Comparison of ENCODE assay signal across 9 mouse cellular contexts in the genomic region with DNA sequence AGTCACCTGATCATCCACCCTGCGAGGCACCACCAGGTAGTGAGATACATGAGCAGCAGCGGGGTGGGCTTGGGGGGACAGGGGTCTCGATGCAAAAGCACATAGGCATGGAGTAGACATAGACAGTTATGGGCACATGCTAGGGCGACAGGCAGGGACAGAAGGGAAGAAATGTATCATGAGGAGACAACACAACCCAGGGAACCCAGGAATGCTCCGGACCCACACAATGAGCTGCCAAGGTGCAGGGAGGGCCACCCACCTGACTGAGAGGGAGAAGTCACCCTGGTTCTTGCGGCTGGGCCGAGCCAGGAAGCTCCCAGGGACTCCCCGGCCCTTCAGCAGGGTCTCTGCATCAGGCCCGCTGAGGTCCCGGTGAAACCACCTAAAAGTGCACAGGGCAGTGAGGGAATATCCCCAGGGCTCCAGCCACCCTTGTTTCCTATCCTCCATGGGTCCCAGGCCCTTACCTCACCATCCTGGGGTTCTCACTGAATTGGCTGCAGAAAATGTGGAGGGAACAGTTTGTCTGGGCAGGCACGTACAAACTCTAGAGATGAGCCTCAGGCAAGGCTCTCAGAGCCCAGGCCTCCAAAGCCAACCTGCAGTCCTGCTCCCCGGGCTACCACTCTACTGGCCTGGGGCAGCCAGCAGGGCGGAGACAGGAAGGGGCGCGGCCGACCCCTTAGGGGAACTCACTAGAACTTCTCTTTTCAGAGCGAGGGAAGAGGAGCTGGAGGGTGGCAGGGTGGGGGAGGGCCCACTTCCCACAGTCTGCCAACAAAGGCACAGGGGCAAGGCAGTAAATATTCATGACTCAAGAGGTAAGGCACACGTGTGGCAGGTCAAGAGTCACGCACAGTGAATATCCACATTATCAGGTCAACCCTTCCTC. TPM values are rescaled to one million over a fixed set of nuclear protein-coding genes. Genes with fewer than 3 reads are reported as not detected.
DNase-seq lines count a peak whose midpoint lies in the region; ATAC-seq and TF ChIP-seq lines count a peak whose summit lies in the region.
"Had no signal": no experiment of that assay in that cellular context is flagged by ENCODE, and none has a peak within 500 bp of the region (broad histone marks: within the 10 kb centered on the region; RNA-seq: fewer than 3 reads in every experiment).

No protein-coding gene starts in this region.

- ATAC-seq in CD4-positive, CD25-positive, alpha-beta regulatory T cell, adult 4 months: peak; percentile 86
- ATAC-seq in stomach, embryonic 16.5 days (ENCODE audit: insufficient read depth, low FRiP score): peak; percentile 40; the same call in 1 of the 2 replicates
- ATAC-seq in forebrain, embryonic 16.5 days: no peak

- TF ChIP-seq CTCF in gastrocnemius, adult 2 months (IDR thresholded peaks at IDR 0.05): no peak
- no peak for TF ChIP-seq CTCF in lung, adult 2 months (IDR thresholded peaks at IDR 0.05; ENCODE audit: insufficient read depth, low read length)

- peaks cover 14% of the 10 kb centered on the region for H3K4me1 ChIP-seq in heart, embryonic 10.5 days
- H3K4me1 ChIP-seq in lung, adult 2 months (ENCODE audit: control insufficient read depth, insufficient read depth, low read length): no peaks in the 10 kb centered on the region
- H3K4me1 ChIP-seq in stomach, embryonic 16.5 days (ENCODE audit: control insufficient read depth, insufficient read depth, low read length): no peaks in the 10 kb centered on the region
- H3K4me1 ChIP-seq in forebrain, embryonic 16.5 days (replicated peaks; ENCODE audit: control insufficient read depth, insufficient read depth, low read length): no peaks in the 10 kb centered on the region

- intact Hi-C loops in gastrocnemius, adult 2 months (cut with DNase I): loop anchor here (10.0 kb wide), 1 partner anchor 168 kb away; no protein-coding TSS in a partner anchor
- intact Hi-C loops in left cerebral cortex, postnatal 25 days (cut with DNase I): no loop called here

- WGBS in heart, embryonic 10.5 days: 50% methylated on average over 19 of the region's 19 CpGs
- WGBS in lung, adult 2 months: 47% methylated on average over 19 of the region's 19 CpGs
- WGBS in stomach, embryonic 16.5 days: 50% methylated on average over 19 of the region's 19 CpGs
- WGBS in forebrain, embryonic 16.5 days: 51% methylated on average over 19 of the region's 19 CpGs

- peaks cover 8% of the 10 kb centered on the region; the same call in 1 of the 2 replicates for H3K27me3 ChIP-seq in heart, embryonic 10.5 days (ENCODE audit: insufficient read depth, poor library complexity, severe bottlenecking)
- no peaks in the 10 kb centered on the region for H3K27me3 ChIP-seq in stomach, embryonic 16.5 days (ENCODE audit: control insufficient read depth, insufficient read depth, low read length)
- no peaks in the 10 kb centered on the region for H3K27me3 ChIP-seq in forebrain, embryonic 16.5 days (replicated peaks; ENCODE audit: control insufficient read depth, insufficient read depth, low read length)

- H3K9me3 ChIP-seq in heart, embryonic 10.5 days: no peaks in the 10 kb centered on the region
- H3K9me3 ChIP-seq in stomach, embryonic 16.5 days (replicated peaks; ENCODE audit: control insufficient read depth, low read length): no peaks in the 10 kb centered on the region
- H3K9me3 ChIP-seq in forebrain, embryonic 16.5 days (ENCODE audit: control insufficient read depth, low read length): no peaks in the 10 kb centered on the region

- H3K4me3 ChIP-seq in gastrocnemius, adult 2 months: peak overlapping the region; percentile 57
- H3K4me3 ChIP-seq in heart, embryonic 10.5 days: no peak overlapping the region
- H3K4me3 ChIP-seq in lung, adult 2 months (replicated peaks; ENCODE audit: extremely low read depth, low read depth, low read length): peak overlapping the region; percentile 40
- H3K4me3 ChIP-seq in stomach, embryonic 16.5 days (replicated peaks; ENCODE audit: low read length): peak overlapping the region; percentile 23
- H3K4me3 ChIP-seq in forebrain, embryonic 16.5 days (replicated peaks; ENCODE audit: low read length): no peak overlapping the region

- H3K27ac ChIP-seq in gastrocnemius, adult 2 months: peak overlapping the region; percentile 16
- H3K27ac ChIP-seq in heart, embryonic 10.5 days: peak overlapping the region; percentile 72
- 0 out of 2 replicates have a peak overlapping the region, but pooled peaks have one; percentile 31 for H3K27ac ChIP-seq in stomach, embryonic 16.5 days (ENCODE audit: low read length)
- H3K27ac ChIP-seq in forebrain, embryonic 16.5 days (ENCODE audit: low read length): no peak overlapping the region

- DNase-seq in gastrocnemius, adult 2 months: peak; percentile 60
- no peak for DNase-seq in gastrocnemius, postnatal 4 days (ENCODE audit: low spot score in 2 of 2)
- no peak for DNase-seq in heart, embryonic 10.5 days (ENCODE audit: low spot score)
- peak; percentile 36 for DNase-seq in lung, adult 2 months
- DNase-seq in left cerebral cortex, postnatal 25 days (ENCODE audit: low spot score in 2 of 2): no peak

- no peaks in the 10 kb centered on the region for H3K36me3 ChIP-seq in heart, embryonic 10.5 days
- no peaks in the 10 kb centered on the region for H3K36me3 ChIP-seq in stomach, embryonic 16.5 days (ENCODE audit: control insufficient read depth, insufficient read depth, low read length)
- H3K36me3 ChIP-seq in forebrain, embryonic 16.5 days (ENCODE audit: control insufficient read depth, insufficient read depth): no peaks in the 10 kb centered on the region

- TF ChIP-seq POLR2A in lung, adult 2 months (IDR thresholded peaks at IDR 0.05; ENCODE audit: borderline replicate concordance, extremely low read depth, low read depth, low read length): peak; percentile 47; the same call in 1 of the 2 replicates

- no peak overlapping the region for H3K4me2 ChIP-seq in stomach, embryonic 16.5 days (ENCODE audit: low read depth, low read length)
- no peak overlapping the region for H3K4me2 ChIP-seq in forebrain, embryonic 16.5 days (ENCODE audit: low read length)

- peak overlapping the region; percentile 8 for H3K9ac ChIP-seq in stomach, embryonic 16.5 days (ENCODE audit: low read length)
- H3K9ac ChIP-seq in forebrain, embryonic 16.5 days (replicated peaks; ENCODE audit: low read depth, low read length): no peak overlapping the region

RNA-seq across cellular contexts. Expression of gene Ptpn6, which starts 5.8 kb away (rescaled TPM):
- under 1 TPM; 0.61 to 0.87 TPM for total RNA-seq in gastrocnemius, adult 2 months (2021)
- 1 to 10 TPM; 4.6 to 6.4 TPM for total RNA-seq in gastrocnemius, postnatal 4 days (2021)
- polyA plus RNA-seq in CD4-positive, CD25-positive, alpha-beta regulatory T cell, adult 4 months (2017; shearing (Covaris generic)): 100 to 1,000 TPM; 187 to 310 TPM
- polyA plus RNA-seq in heart, embryonic 10.5 days (2016; fragmentation: Nextera tagmentation; extraction: Ambion mirVana): 5.9 and 8.6 TPM in 2 replicates
- 38.9 and 48.7 TPM in 2 replicates for polyA plus RNA-seq in lung, adult 2 months (2012; rRNA removed)
- polyA plus RNA-seq in stomach, embryonic 16.5 days (2015; fragmentation: Nextera tagmentation; extraction: Ambion mirVana): 19.6 and 20.1 TPM in 2 replicates
- polyA plus RNA-seq in forebrain, embryonic 16.5 days (2015; fragmentation: Nextera tagmentation; extraction: Ambion mirVana): 3.3 and 4.5 TPM in 2 replicates
- 1 to 10 TPM; 3.1 to 4.5 TPM for total RNA-seq in left cerebral cortex, postnatal 25 days (2021)

RNA-seq across cellular contexts. Expression of gene Grcc10, which starts 8.5 kb away (rescaled TPM):
- 100 to 1,000 TPM; 145 to 182 TPM for total RNA-seq in gastrocnemius, adult 2 months (2021)
- 100 to 1,000 TPM; 177 to 209 TPM for total RNA-seq in gastrocnemius, postnatal 4 days (2021)
- polyA plus RNA-seq in CD4-positive, CD25-positive, alpha-beta regulatory T cell, adult 4 months (2017; shearing (Covaris generic)): 100 to 1,000 TPM; 509 to 554 TPM
- 297 and 301 TPM in 2 replicates for polyA plus RNA-seq in heart, embryonic 10.5 days (2016; fragmentation: Nextera tagmentation; extraction: Ambion mirVana)
- polyA plus RNA-seq in lung, adult 2 months (2012; rRNA removed): 222 and 226 TPM in 2 replicates
- polyA plus RNA-seq in stomach, embryonic 16.5 days (2015; fragmentation: Nextera tagmentation; extraction: Ambion mirVana): 352 and 357 TPM in 2 replicates
- polyA plus RNA-seq in forebrain, embryonic 16.5 days (2015; fragmentation: Nextera tagmentation; extraction: Ambion mirVana): 614 and 641 TPM in 2 replicates
- 100 to 1,000 TPM; 315 to 349 TPM for total RNA-seq in left cerebral cortex, postnatal 25 days (2021)

RNA-seq across cellular contexts. Expression of gene Phb2, which starts 20.6 kb away (rescaled TPM):
- total RNA-seq in gastrocnemius, adult 2 months (2021): 100 to 1,000 TPM; 142 to 184 TPM
- 100 to 1,000 TPM; 234 to 238 TPM for total RNA-seq in gastrocnemius, postnatal 4 days (2021)
- polyA plus RNA-seq in CD4-positive, CD25-positive, alpha-beta regulatory T cell, adult 4 months (2017; shearing (Covaris generic)): 10 to 100 TPM; 56.1 to 59.9 TPM
- 438 and 483 TPM in 2 replicates for polyA plus RNA-seq in heart, embryonic 10.5 days (2016; fragmentation: Nextera tagmentation; extraction: Ambion mirVana)
- polyA plus RNA-seq in lung, adult 2 months (2012; rRNA removed): 64.7 and 74.4 TPM in 2 replicates
- 282 and 303 TPM in 2 replicates for polyA plus RNA-seq in stomach, embryonic 16.5 days (2015; fragmentation: Nextera tagmentation; extraction: Ambion mirVana)
- 250 and 252 TPM in 2 replicates for polyA plus RNA-seq in forebrain, embryonic 16.5 days (2015; fragmentation: Nextera tagmentation; extraction: Ambion mirVana)
- total RNA-seq in left cerebral cortex, postnatal 25 days (2021): 100 to 1,000 TPM; 112 to 120 TPM

RNA-seq across cellular contexts. Expression of gene Emg1, which starts 20.7 kb away (rescaled TPM):
- total RNA-seq in gastrocnemius, adult 2 months (2021): 10 to 100 TPM; 57.7 to 71.8 TPM
- 10 to 100 TPM; 71.0 to 82.6 TPM for total RNA-seq in gastrocnemius, postnatal 4 days (2021)
- polyA plus RNA-seq in CD4-positive, CD25-positive, alpha-beta regulatory T cell, adult 4 months (2017; shearing (Covaris generic)): 100 to 1,000 TPM; 465 to 483 TPM
- polyA plus RNA-seq in heart, embryonic 10.5 days (2016; fragmentation: Nextera tagmentation; extraction: Ambion mirVana): 162 and 216 TPM in 2 replicates
- 29.6 and 42.9 TPM in 2 replicates for polyA plus RNA-seq in lung, adult 2 months (2012; rRNA removed)
- polyA plus RNA-seq in stomach, embryonic 16.5 days (2015; fragmentation: Nextera tagmentation; extraction: Ambion mirVana): 167 and 175 TPM in 2 replicates
- polyA plus RNA-seq in forebrain, embryonic 16.5 days (2015; fragmentation: Nextera tagmentation; extraction: Ambion mirVana): 142 and 150 TPM in 2 replicates
- total RNA-seq in left cerebral cortex, postnatal 25 days (2021): 10 to 100 TPM; 42.9 to 48.8 TPM

RNA-seq across cellular contexts. Expression of gene Gm45234, which starts 23.1 kb away (rescaled TPM):
- not detected for total RNA-seq in gastrocnemius, adult 2 months (2021)
- total RNA-seq in gastrocnemius, postnatal 4 days (2021): under 1 TPM in 1 of 2 experiments, not detected in 1; 0.83 TPM
- polyA plus RNA-seq in CD4-positive, CD25-positive, alpha-beta regulatory T cell, adult 4 months (2017; shearing (Covaris generic)): under 1 TPM in 1 of 2 experiments, not detected in 1; 0.36 TPM
- not detected in 2 replicates for polyA plus RNA-seq in heart, embryonic 10.5 days (2016; fragmentation: Nextera tagmentation; extraction: Ambion mirVana)
- 0.08 TPM in 1 of 2 replicates, not detected in the other for polyA plus RNA-seq in lung, adult 2 months (2012; rRNA removed)
- not detected in 2 replicates for polyA plus RNA-seq in stomach, embryonic 16.5 days (2015; fragmentation: Nextera tagmentation; extraction: Ambion mirVana)
- not detected in 2 replicates for polyA plus RNA-seq in forebrain, embryonic 16.5 days (2015; fragmentation: Nextera tagmentation; extraction: Ambion mirVana)
- total RNA-seq in left cerebral cortex, postnatal 25 days (2021): not detected
- polyA plus RNA-seq: limb, embryonic 14.5 days had no signal

Comparison
In these comparisons a context has a peak if more than half of its experiments do, and no peak if none do; other contexts are left out.
1. DNase-seq: peak in gastrocnemius, adult 2 months (single experiment) and lung, adult 2 months (single experiment); none in gastrocnemius, postnatal 4 days (0 of 2), heart, embryonic 10.5 days (single experiment) and left cerebral cortex, postnatal 25 days (0 of 2).
2. H3K4me3 ChIP-seq: peak in gastrocnemius, adult 2 months (single experiment), lung, adult 2 months (single experiment) and stomach, embryonic 16.5 days (single experiment); none in heart, embryonic 10.5 days (single experiment) and forebrain, embryonic 16.5 days (single experiment).